Mouse (Mus musculus) lung, adult 2 months (tissue): Measurements from ENCODE around the gene Bicc1. TPM values are rescaled to one million over a fixed set of nuclear protein-coding genes. Genes with fewer than 3 reads are reported as not detected.

Experiments
- DNase-seq: peaks from one replicate; pipeline ENCODE4 v3.0.0; 2022
- H3K4me1 ChIP-seq: fragments of 200-500 bp; 2 replicates; pipeline ENCODE4 v1.6.1; 2011; ENCODE audit warnings: low read length; ENCODE audit not compliant: control insufficient read depth, insufficient read depth
- H3K4me3 ChIP-seq: fragments of 200-500 bp; replicated peaks from 2 replicates; pipeline ENCODE3; 2011; ENCODE audit warnings: low read depth, mild to moderate bottlenecking, control low read depth, low read length; ENCODE audit errors: extremely low read depth
- CTCF ChIP-seq: fragments of 200-500 bp; IDR thresholded peaks from 2 replicates; pipeline ENCODE4 v1.5.1; 2011; ENCODE audit warnings: mild to moderate bottlenecking, low read length, control low read depth; ENCODE audit not compliant: insufficient read depth
- POLR2A ChIP-seq: fragments of 200-500 bp; IDR thresholded peaks from 2 replicates; pipeline ENCODE4 v1.6.1; 2011; ENCODE audit warnings: low read depth, mild to moderate bottlenecking, control low read depth, low read length, borderline replicate concordance; ENCODE audit errors: extremely low read depth
- WGBS: fragments of 180-500 bp; shearing (Covaris S2); methylation state at CpG from one replicate; pipeline ENCODE4 v1.1.7; 2018; 5-methylcytosine and 5-hydroxymethylcytosine counted together
- polyA plus RNA-seq: library from polyadenylated mRNA; depleted of rRNA; stranded (reverse); fragments of >200 nt; gene quantifications from 2 replicates; pipeline ENCODE4 v1.2.3, GENCODE M21; 2012

The Bicc1 gene
- polyA plus RNA-seq, 1 experiment = 23.5 TPM

- WGBS = 90% methylated on average over 3 of the region's 3 CpGs
- DNase-seq = no peak
- no peak for TF ChIP-seq POLR2A
- TF ChIP-seq CTCF = no peak
- Histone ChIP-seq H3K4me1 (no peaks in the 10 kb centered on the region; the same call in none of the 2 replicates), H3K4me3 (no peak overlapping the region)
Measured at GRCm38 (mm10) chr10:70923936-70924335, 235.6 kb downstream of the Bicc1 start.

- WGBS = 79% methylated on average over 6 of the region's 6 CpGs
- Histone ChIP-seq H3K4me1 (no peaks in the 10 kb centered on the region; the same call in none of the 2 replicates), H3K4me3 (no peak overlapping the region)
- no peak for DNase-seq
- TF ChIP-seq CTCF (no peak), POLR2A (no peak)
Measured at GRCm38 (mm10) chr10:70921481-70921880, 238.0 kb downstream of the Bicc1 start.

- TF ChIP-seq CTCF (no peak), POLR2A (no peak)
- 35% methylated on average over 1 of the region's 1 CpGs for WGBS
- no peak for DNase-seq
- Histone ChIP-seq H3K4me1 (no peaks in the 10 kb centered on the region; the same call in none of the 2 replicates), H3K4me3 (no peak overlapping the region)
Measured at GRCm38 (mm10) chr10:70919851-70920250, 239.6 kb downstream of the Bicc1 start.

DNA sequence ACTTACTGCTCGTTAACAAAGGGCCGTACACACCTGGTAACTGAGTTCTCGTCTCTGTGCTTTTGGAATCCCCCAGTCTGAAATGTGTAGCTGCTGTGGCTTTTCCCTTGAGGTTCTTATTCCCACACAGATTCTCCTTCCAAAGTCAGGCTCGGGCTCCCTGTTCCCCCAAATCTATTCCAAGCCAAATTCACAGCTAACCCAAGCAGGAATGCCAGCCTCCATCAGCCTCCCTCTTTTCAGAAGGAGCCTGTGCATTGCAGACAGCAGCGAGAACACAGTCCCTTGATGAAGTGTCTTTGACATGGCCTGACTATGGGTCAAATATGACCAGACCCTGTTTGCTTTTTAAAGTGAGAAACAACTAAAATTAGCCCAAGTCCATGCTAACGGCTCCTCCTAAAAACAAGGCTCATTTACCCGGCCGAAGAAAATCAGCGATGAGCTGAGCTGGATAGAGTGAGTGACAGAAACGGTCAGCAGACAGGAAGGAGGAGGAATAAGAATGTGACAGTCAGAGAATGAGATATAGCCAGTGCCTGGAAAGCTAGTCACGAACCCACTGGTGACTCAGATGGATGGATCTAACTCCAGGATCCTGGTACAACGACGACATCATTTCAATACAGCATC, 240.4 kb downstream of the Bicc1 start:
- 54% methylated on average over 13 of the region's 13 CpGs for WGBS
- Histone ChIP-seq H3K4me1 (no peaks in the 10 kb centered on the region; the same call in none of the 2 replicates), H3K4me3 (no peak overlapping the region)
- no peak for TF ChIP-seq CTCF
- no peak for TF ChIP-seq POLR2A
- no peak for DNase-seq

DNA sequence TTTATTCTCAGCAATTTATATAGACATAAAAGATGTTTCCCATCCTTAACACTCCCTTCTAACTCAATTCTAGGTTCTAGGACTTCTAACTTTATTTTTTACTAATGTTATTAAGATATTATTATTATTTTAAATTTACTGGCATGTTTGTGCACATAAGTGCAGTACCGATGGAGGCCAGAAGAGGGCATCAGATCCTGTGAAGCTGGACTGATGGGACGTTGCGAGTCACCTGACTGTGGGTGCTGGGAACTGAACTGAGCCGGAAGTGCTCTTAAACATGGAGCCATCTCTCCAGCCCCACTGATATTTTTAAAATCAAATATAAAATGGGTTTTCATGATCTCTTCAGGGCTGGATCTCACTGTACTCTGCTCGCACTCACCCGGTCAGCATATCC, 242.8 kb downstream of the Bicc1 start:
- no peaks in the 10 kb centered on the region; the same call in none of the 2 replicates for H3K4me1 ChIP-seq
- no peak overlapping the region for H3K4me3 ChIP-seq
- DNase-seq = no peak
- TF ChIP-seq CTCF = peak; percentile 37; the same call in 1 of the 2 replicates
- no peak for TF ChIP-seq POLR2A
- 89% methylated on average over 6 of the region's 6 CpGs for WGBS

DNA sequence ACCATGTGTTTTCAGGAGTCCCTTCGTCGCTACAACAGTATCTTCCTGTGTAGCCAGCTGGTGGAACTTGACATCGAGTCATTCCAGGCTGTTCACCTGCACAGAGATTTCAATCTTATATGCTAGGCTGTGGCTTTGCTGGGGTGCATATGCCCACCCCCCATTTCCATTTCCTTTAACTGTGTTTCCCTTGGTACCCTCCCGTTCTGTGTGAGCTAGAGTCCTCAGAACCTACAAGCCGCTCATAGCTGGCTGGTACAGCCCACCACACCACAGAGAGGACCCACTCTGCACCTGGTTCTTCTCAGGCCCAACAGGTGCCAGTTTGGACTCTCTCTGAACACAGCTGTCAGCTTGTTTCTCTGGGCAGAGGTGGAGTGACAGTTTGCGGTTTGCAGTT, 244.4 kb downstream of the Bicc1 start:
- WGBS = 90% methylated on average over 6 of the region's 6 CpGs
- no peaks in the 10 kb centered on the region; the same call in none of the 2 replicates for H3K4me1 ChIP-seq
- DNase-seq = no peak
- no peak for TF ChIP-seq POLR2A
- TF ChIP-seq CTCF = no peak
- H3K4me3 ChIP-seq = no peak overlapping the region

DNA sequence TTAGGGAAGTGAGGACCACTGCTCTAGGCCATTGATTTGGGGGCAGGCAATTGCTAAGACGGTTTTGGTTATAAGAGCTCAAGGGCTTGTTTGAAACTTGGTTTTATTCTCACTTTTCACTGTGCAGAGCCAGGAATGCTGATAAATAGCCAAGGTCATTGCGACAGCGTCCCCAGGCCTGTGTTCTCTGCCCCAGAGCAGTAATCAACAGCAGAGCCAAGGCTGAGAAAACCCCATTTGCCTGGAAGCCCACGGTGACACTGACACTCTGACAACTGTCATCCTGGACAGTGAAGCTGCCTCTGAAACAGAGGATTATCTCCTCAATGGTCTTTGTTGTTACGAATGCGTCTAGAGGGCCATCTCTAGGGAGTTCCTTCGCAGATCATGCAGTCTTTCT, 255.6 kb downstream of the Bicc1 start:
- DNase-seq = no peak
- no peaks in the 10 kb centered on the region for H3K4me1 ChIP-seq
- no peak overlapping the region for H3K4me3 ChIP-seq
- TF ChIP-seq POLR2A (no peak), CTCF (no peak)
- WGBS = 51% methylated on average over 7 of the region's 7 CpGs

GRCm38 (mm10) chr10:70902751-70903485, 256.6 kb downstream of the Bicc1 start:
- H3K4me3 ChIP-seq = no peak overlapping the region
- 43% methylated on average over 5 of the region's 5 CpGs for whole genome bisulfite sequencing
- DNase-seq = no peak
- TF ChIP-seq POLR2A = no peak
- no peak for TF ChIP-seq CTCF
- no peaks in the 10 kb centered on the region for H3K4me1 ChIP-seq

DNA sequence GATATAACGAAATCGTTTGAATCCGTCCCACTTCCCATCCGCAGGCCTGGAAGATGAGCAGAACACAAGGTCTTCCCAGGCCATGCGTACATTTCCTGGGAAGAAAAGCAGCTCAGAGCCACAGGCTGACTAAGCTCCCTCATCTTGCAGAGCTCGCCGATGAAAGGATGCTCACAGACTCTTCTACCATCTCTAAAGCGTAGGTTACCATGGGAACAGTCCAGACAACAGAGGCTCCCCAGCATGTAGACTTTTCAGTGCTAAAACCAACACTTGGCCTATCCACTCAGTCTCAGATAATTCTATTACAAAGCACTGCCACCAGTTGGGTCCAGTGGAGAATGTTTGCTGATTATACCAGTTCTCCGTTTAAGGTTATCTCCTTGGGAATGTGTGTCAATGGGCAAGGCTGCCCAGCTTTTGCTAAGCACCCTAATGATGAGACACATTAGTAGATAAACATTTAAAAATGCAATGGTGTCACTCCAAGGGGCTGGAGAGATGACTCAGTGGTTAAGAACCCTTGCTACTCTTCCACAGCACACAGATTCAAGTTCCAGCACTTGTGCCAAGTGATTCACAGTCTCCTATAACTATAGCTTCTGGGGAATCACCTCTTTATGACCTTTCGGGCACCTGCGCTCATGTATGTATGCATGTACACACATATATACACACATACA, 258.2 kb downstream of the Bicc1 start:
- no peaks in the 10 kb centered on the region for H3K4me1 ChIP-seq
- TF ChIP-seq POLR2A (no peak), CTCF (no peak)
- 77% methylated on average over 11 of the region's 11 CpGs for WGBS
- DNase-seq = no peak
- H3K4me3 ChIP-seq = no peak overlapping the region
